Mouse (Mus musculus) c-Kit-positive CD71-positive TER-119-negative erythroid progenitor cells, embryonic 14.5 days (primary cell): ENCODE measurements around the gene Eftud2.

Source experiments
- DNase-seq: peaks from one replicate; pipeline ENCODE4 v3.0.0-alpha.2; 2013; ENCODE audit warnings: low read depth

Gene Eftud2

GRCm38 (mm10) chr11:102880585-102881313 lies at the start of gene Eftud2, which contains the start of gene Ccdc103:
Gene Eftud2 (minus strand): TSS chr11:102880985.
Gene Ccdc103 (plus strand): TSS chr11:102881204.
- peak; percentile 91 for DNase-seq

- DNase-seq: peak; percentile 66
These were observed 44.5 kb upstream of the Eftud2 start for GRCm38 (mm10) chr11:102925351-102925717.

- DNase-seq: peak; percentile 97
These were observed 44.0 kb upstream of the Eftud2 start, which contains the start of gene Kif18b for GRCm38 (mm10) chr11:102924557-102925350. Gene Kif18b (minus strand): TSS chr11:102925124.

- DNase-seq: no peak
These were observed 40.7 kb upstream of the Eftud2 start for GRCm38 (mm10) chr11:102921491-102921890.

GRCm38 (mm10) chr11:102918077-102918476 lies 37.3 kb upstream of the Eftud2 start:
- no peak for DNase-seq

- DNase-seq: no peak
These were observed 34.6 kb upstream of the Eftud2 start for GRCm38 (mm10) chr11:102915380-102915779.

GRCm38 (mm10) chr11:102911376-102911775 lies 30.6 kb upstream of the Eftud2 start:
- no peak for DNase-seq

GRCm38 (mm10) chr11:102903654-102904053 lies 22.9 kb upstream of the Eftud2 start:
- no peak for DNase-seq

- DNase-seq: no peak
These were observed 21.3 kb upstream of the Eftud2 start for GRCm38 (mm10) chr11:102902107-102902506.

- no peak for DNase-seq
These were observed 20.4 kb upstream of the Eftud2 start for GRCm38 (mm10) chr11:102901199-102901598.

- peak; percentile 66 for DNase-seq
These were observed 20.0 kb upstream of the Eftud2 start, which contains the start of gene Gfap for GRCm38 (mm10) chr11:102900763-102901162. Gene Gfap (minus strand): TSS chr11:102900912.

GRCm38 (mm10) chr11:102898408-102898807 lies 17.6 kb upstream of the Eftud2 start:
- DNase-seq: no peak

GRCm38 (mm10) chr11:102896641-102897040 lies 15.9 kb upstream of the Eftud2 start:
- DNase-seq: no peak

- peak; percentile 69 for DNase-seq
These were observed 15.0 kb upstream of the Eftud2 start for GRCm38 (mm10) chr11:102895779-102896178.

GRCm38 (mm10) chr11:102894716-102895115 lies 13.9 kb upstream of the Eftud2 start:
- no peak for DNase-seq

GRCm38 (mm10) chr11:102893015-102893651 lies 12.3 kb upstream of the Eftud2 start:
- DNase-seq: peak; percentile 79

GRCm38 (mm10) chr11:102890096-102890495 lies 9.3 kb upstream of the Eftud2 start:
- DNase-seq: no peak

- DNase-seq: no peak
These were observed 7.3 kb upstream of the Eftud2 start for GRCm38 (mm10) chr11:102888135-102888534.

- DNase-seq: no peak
These were observed 6.6 kb upstream of the Eftud2 start for GRCm38 (mm10) chr11:102887433-102887832.

GRCm38 (mm10) chr11:102884616-102885219 lies 3.9 kb upstream of the Eftud2 start, which contains the start of gene Fam187a:
Gene Fam187a (plus strand): TSS chr11:102885169.
- DNase-seq: no peak

- DNase-seq: no peak
These were observed 771 bp upstream of the Eftud2 start for GRCm38 (mm10) chr11:102881314-102882198.
